Mouse (Mus musculus): Measurements from ENCODE around the gene Creld1. TPM values are rescaled to one million over a fixed set of nuclear protein-coding genes. Genes with fewer than 3 reads are reported as not detected.

Gene Creld1
- polyA plus RNA-seq (2015; fragmentation: Nextera tagmentation; extraction: Ambion mirVana) = 77.7 and 80.5 TPM in 2 replicates

DNA sequence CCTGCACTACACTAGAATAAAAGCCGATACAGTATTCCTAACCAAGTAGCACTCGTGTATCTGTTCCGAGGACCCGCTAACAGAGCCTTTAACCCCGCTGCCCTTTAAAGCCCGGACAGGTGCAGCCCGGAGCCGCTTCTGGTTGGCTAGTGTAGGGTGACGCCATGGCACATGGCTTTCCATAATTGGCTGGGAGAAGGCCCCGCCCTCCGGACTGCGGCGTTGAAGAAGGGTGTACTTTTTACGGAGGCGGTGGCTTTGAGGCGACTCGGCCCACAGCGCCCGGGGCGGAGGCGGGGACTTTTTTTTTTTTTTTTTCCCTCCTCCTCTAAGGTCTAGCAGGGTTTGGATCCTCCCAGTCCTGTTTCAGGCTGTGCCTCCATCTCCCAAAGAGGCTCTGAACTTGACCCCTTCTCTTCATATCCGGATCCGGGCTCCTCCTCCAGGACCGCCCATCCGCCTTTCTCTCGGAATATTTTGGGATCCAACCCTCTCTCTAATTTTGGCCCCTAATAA, at the start of gene Creld1:
Gene Creld1 (plus strand): TSS at position 198 of the 516 bp plus-strand sequence.
- peak; percentile 98 for ATAC-seq

DNA sequence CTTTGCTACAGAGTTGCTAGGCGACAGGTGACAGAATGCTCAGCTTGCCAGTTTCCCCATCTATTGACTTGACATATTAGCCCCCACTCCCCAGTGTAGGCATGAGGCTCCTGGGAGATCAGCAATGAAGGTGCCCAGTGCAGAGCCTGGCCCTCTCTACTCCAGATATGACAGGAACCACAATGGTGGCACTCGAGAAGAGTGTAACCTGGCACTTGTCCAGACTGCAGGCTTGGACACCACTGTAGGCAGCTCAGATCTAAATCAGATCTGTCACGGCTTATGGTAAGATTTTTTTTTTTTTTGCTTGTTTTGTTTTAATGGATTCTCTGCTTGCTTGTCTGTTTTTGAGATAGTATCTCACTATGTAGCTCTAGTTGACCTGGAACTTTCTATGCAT, 49.4 kb upstream of the Creld1 start:
- H3K9ac ChIP-seq (ENCODE audit: low read depth, low read length) = no peak overlapping the region
- H3K4me3 ChIP-seq (ENCODE audit: low read depth, low read length) = no peak overlapping the region
- no peak overlapping the region for H3K4me2 ChIP-seq (ENCODE audit: low read length)
- no peak for ATAC-seq
- H3K36me3 ChIP-seq (ENCODE audit: control insufficient read depth, insufficient read depth, low read length) = no peaks in the 10 kb centered on the region
- no peak overlapping the region for H3K27ac ChIP-seq (ENCODE audit: low read length)
- H3K27me3 ChIP-seq (ENCODE audit: control insufficient read depth, insufficient read depth, low read depth, low read length) = no peaks in the 10 kb centered on the region
- no peaks in the 10 kb centered on the region for H3K9me3 ChIP-seq (replicated peaks; ENCODE audit: control insufficient read depth, low read length, poor library complexity, severe bottlenecking)
- no peaks in the 10 kb centered on the region for H3K4me1 ChIP-seq (ENCODE audit: control insufficient read depth, insufficient read depth, low read length)
- WGBS = 68% methylated on average over 3 of the region's 3 CpGs

More for the DNA sequence above, at the start of gene Creld1:
- Histone ChIP-seq H3K9ac (ENCODE audit: low read depth, low read length) (peak within 1 kb of the TSS; percentile 88), H3K27me3 (ENCODE audit: control insufficient read depth, insufficient read depth, low read depth, low read length) (no peaks in the 10 kb centered on the region; the same call in 1 of the 2 replicates), H3K4me3 (ENCODE audit: low read depth, low read length) (peak within 1 kb of the TSS; percentile 68), H3K36me3 (ENCODE audit: control insufficient read depth, insufficient read depth, low read length) (peaks cover 2% of the 10 kb centered on the region; the same call in 1 of the 2 replicates), H3K27ac (ENCODE audit: low read length) (peak within 1 kb of the TSS; percentile 92), H3K4me1 (ENCODE audit: control insufficient read depth, insufficient read depth, low read length) (peaks cover 22% of the 10 kb centered on the region), H3K4me2 (ENCODE audit: low read length) (peak within 1 kb of the TSS; percentile 91), H3K9me3 (replicated peaks; ENCODE audit: control insufficient read depth, low read length, poor library complexity, severe bottlenecking) (no peaks in the 10 kb centered on the region)
- under 1% methylated on average over 26 of the region's 26 CpGs for WGBS

DNA sequence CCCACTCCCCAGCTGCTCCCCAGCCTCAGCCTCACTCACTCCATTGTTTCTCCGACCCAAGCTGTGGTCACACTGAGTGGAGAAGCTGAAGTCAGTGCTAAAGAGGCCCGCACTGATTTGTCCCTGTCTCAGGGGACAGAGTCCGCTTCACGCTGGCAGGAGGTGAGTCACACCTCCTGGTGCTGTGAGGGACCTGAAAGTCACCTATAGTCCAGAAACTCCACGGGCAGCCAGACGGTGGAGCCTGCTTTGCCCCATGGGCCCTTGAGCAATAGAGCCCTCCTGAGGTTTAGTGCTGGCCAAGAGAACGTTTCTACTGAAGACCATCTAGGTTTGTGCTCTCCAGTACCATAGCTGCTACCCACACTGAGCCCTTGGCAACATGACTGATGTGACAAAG, 48.4 kb upstream of the Creld1 start:
- H3K4me3 ChIP-seq (ENCODE audit: low read depth, low read length) = no peak overlapping the region
- H3K4me1 ChIP-seq (ENCODE audit: control insufficient read depth, insufficient read depth, low read length) = no peaks in the 10 kb centered on the region
- 79% methylated on average over 7 of the region's 7 CpGs for WGBS
- no peak overlapping the region for H3K4me2 ChIP-seq (ENCODE audit: low read length)
- H3K27me3 ChIP-seq (ENCODE audit: control insufficient read depth, insufficient read depth, low read depth, low read length) = no peaks in the 10 kb centered on the region
- no peaks in the 10 kb centered on the region for H3K36me3 ChIP-seq (ENCODE audit: control insufficient read depth, insufficient read depth, low read length)
- H3K9me3 ChIP-seq (replicated peaks; ENCODE audit: control insufficient read depth, low read length, poor library complexity, severe bottlenecking) = no peaks in the 10 kb centered on the region
- no peak overlapping the region for H3K27ac ChIP-seq (ENCODE audit: low read length)
- no peak for ATAC-seq
- H3K9ac ChIP-seq (ENCODE audit: low read depth, low read length) = no peak overlapping the region

DNA sequence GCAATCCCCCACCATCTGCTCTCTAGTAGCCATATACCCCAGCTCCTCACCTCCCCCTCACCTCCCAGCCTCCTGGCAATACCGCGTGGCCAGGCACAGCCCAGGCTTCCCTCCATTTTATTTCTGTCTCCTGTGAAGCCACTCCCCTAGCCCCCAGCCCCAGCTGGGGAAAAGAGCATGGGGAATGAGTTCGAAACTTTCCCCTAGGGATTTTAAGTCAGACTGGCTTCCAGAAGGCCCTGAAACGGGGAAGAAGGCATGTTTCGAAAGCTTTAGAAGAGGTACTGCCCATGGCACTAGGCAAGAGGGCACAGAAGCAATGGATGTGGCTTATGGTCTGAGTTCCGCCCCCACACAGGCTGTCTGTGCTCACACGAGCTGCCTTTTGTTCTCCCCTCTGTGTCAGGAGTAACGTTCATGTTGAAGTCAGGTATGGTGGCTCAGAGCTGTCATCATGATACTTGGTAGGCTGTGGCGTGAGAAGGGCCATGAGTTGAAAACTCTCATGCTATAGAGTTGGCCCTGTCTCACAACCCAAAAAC, 47.4 kb upstream of the Creld1 start, which contains the start of gene Cidec:
Gene Cidec (minus strand): TSS at position 97 of the 542 bp plus-strand sequence.
- Histone ChIP-seq H3K4me3 (ENCODE audit: low read depth, low read length) (no peak within 1 kb of the TSS), H3K27me3 (ENCODE audit: control insufficient read depth, insufficient read depth, low read depth, low read length) (no peaks in the 10 kb centered on the region), H3K9ac (ENCODE audit: low read depth, low read length) (no peak within 1 kb of the TSS), H3K4me2 (ENCODE audit: low read length) (no peak within 1 kb of the TSS), H3K4me1 (ENCODE audit: control insufficient read depth, insufficient read depth, low read length) (no peaks in the 10 kb centered on the region), H3K27ac (ENCODE audit: low read length) (no peak within 1 kb of the TSS), H3K9me3 (replicated peaks; ENCODE audit: control insufficient read depth, low read length, poor library complexity, severe bottlenecking) (no peaks in the 10 kb centered on the region), H3K36me3 (ENCODE audit: control insufficient read depth, insufficient read depth, low read length) (no peaks in the 10 kb centered on the region)
- no peak for ATAC-seq
- WGBS = 79% methylated on average over 9 of the region's 9 CpGs

DNA sequence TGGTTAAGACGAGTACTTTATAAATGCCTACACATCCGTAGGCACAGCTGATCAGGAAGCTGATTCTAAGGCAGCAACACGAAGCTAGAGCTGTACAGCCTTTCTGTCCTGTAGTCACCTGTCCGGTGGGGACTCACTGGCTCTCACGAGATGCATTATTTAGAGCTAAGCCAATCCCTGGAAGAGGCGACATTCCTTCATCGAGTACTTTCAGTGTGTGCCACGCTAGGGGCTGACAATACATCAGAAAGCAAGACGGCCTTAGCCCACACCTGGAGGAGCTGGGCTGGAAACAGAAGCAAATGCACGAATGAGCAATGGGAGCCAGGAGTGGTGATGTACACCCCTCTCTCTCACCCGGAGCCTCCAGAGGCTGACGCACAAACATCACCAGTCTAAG, 46.0 kb upstream of the Creld1 start:
- no peak overlapping the region for H3K27ac ChIP-seq (ENCODE audit: low read length)

DNA sequence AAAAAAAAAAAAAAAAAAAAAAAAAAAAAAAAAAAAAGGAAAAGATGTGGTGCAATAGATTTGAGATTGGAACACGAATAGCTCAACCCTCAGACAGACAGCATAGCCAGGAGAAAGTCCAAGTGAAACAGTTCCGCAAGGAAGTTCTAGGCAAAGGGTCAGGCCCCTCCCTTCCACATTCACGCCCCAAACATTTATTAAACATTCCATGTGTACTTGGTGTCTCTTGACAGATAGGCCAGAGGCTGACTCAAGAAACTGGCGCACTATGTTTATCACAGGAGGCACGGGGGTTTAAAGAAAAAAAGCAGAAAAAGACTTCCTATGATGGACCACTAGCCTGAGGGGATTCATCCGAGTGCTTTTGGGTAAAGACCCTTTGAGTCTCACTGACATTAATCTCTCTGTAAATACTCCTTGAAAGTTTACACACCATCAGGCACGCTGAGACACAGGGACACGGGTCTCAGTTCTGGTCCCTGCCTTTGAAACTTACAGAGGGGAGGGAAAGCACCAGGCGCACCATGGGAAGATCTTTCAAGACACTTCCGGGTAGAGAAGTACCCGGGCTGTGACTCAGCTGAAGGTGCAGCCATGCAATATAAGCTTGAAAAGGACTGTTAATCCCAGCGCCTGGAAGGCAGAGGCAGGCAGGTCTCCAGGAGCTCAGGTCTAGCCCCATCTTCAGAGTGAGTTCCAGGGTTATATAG, 44.2 kb upstream of the Creld1 start:
- H3K9ac ChIP-seq (ENCODE audit: low read depth, low read length) = no peak overlapping the region
- H3K4me2 ChIP-seq (ENCODE audit: low read length) = no peak overlapping the region
- WGBS = 64% methylated on average over 12 of the region's 12 CpGs
- H3K4me3 ChIP-seq (ENCODE audit: low read depth, low read length) = no peak overlapping the region
- peaks cover 11% of the 10 kb centered on the region for H3K4me1 ChIP-seq (ENCODE audit: control insufficient read depth, insufficient read depth, low read length)
- H3K36me3 ChIP-seq (ENCODE audit: control insufficient read depth, insufficient read depth, low read length) = no peaks in the 10 kb centered on the region
- H3K9me3 ChIP-seq (replicated peaks; ENCODE audit: control insufficient read depth, low read length, poor library complexity, severe bottlenecking) = no peaks in the 10 kb centered on the region
- no peak overlapping the region for H3K27ac ChIP-seq (ENCODE audit: low read length)
- H3K27me3 ChIP-seq (ENCODE audit: control insufficient read depth, insufficient read depth, low read depth, low read length) = no peaks in the 10 kb centered on the region
- no peak for ATAC-seq

More for the DNA sequence above, 46.0 kb upstream of the Creld1 start:
- Histone ChIP-seq H3K4me1 (ENCODE audit: control insufficient read depth, insufficient read depth, low read length) (peaks cover 3% of the 10 kb centered on the region), H3K27me3 (ENCODE audit: control insufficient read depth, insufficient read depth, low read depth, low read length) (no peaks in the 10 kb centered on the region), H3K4me2 (ENCODE audit: low read length) (no peak overlapping the region), H3K9ac (ENCODE audit: low read depth, low read length) (no peak overlapping the region), H3K36me3 (ENCODE audit: control insufficient read depth, insufficient read depth, low read length) (no peaks in the 10 kb centered on the region), H3K9me3 (replicated peaks; ENCODE audit: control insufficient read depth, low read length, poor library complexity, severe bottlenecking) (no peaks in the 10 kb centered on the region), H3K4me3 (ENCODE audit: low read depth, low read length) (no peak overlapping the region)
- no peak for ATAC-seq
- WGBS = 78% methylated on average over 12 of the region's 12 CpGs

DNA sequence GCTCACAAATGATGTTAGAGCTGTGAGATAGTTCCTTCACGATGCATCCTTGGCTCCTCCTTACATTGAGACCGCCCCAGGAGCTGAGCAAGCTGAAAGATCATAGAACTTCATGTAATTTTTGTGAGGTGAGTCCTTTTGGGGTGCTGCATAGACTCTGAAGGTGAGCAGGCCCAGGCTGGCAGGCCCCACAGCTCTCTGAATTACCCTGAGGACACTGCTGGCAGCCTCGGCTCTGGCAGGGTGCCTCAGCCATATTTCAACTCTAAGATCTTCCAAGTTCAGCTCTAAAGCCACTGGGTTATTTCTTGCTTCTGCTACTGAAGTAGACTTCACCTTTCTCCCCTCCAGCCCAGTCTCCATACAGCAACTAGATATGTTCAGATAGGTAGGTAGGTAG, 42.4 kb upstream of the Creld1 start:
- no peak for ATAC-seq
- H3K4me2 ChIP-seq (ENCODE audit: low read length) = no peak overlapping the region
- no peaks in the 10 kb centered on the region for H3K9me3 ChIP-seq (replicated peaks; ENCODE audit: control insufficient read depth, low read length, poor library complexity, severe bottlenecking)
- H3K36me3 ChIP-seq (ENCODE audit: control insufficient read depth, insufficient read depth, low read length) = no peaks in the 10 kb centered on the region
- H3K9ac ChIP-seq (ENCODE audit: low read depth, low read length) = no peak overlapping the region
- no peak overlapping the region for H3K4me3 ChIP-seq (ENCODE audit: low read depth, low read length)
- H3K27me3 ChIP-seq (ENCODE audit: control insufficient read depth, insufficient read depth, low read depth, low read length) = no peaks in the 10 kb centered on the region
- H3K4me1 ChIP-seq (ENCODE audit: control insufficient read depth, insufficient read depth, low read length) = peaks cover 11% of the 10 kb centered on the region
- no peak overlapping the region for H3K27ac ChIP-seq (ENCODE audit: low read length)
- 90% methylated on average over 3 of the region's 3 CpGs for WGBS

DNA sequence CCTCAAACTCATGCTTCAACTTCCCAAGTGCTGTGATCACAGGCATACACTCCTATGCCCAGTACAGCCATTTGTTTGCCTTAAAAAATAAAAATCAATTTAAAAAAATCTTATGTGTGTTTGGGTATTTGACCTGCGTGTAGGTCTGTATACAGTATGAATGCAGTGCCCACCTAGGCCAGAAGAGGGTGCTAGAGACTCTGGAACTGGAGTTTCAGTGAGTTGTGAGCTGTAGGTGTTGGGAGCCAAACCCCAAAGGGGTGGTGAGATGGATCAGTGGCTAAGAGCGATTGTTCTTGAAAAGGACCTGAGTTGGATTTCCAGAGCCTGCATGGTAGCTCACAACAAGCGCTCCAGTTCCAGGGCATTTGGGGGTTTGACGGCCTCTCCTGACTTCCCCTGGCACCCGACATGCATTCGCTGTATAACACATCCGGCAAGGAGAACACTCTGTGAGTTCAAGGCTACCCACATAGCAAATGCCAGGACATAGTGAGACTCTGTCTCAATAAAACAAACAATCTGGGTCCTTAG, 41.9 kb upstream of the Creld1 start:
- no peaks in the 10 kb centered on the region for H3K27me3 ChIP-seq (ENCODE audit: control insufficient read depth, insufficient read depth, low read depth, low read length)
- H3K36me3 ChIP-seq (ENCODE audit: control insufficient read depth, insufficient read depth, low read length) = no peaks in the 10 kb centered on the region
- H3K4me3 ChIP-seq (ENCODE audit: low read depth, low read length) = no peak overlapping the region
- H3K4me2 ChIP-seq (ENCODE audit: low read length) = no peak overlapping the region
- no peak overlapping the region for H3K9ac ChIP-seq (ENCODE audit: low read depth, low read length)
- H3K27ac ChIP-seq (ENCODE audit: low read length) = no peak overlapping the region
- ATAC-seq = no peak
- peaks cover 11% of the 10 kb centered on the region for H3K4me1 ChIP-seq (ENCODE audit: control insufficient read depth, insufficient read depth, low read length)
- 53% methylated on average over 7 of the region's 7 CpGs for WGBS
- no peaks in the 10 kb centered on the region for H3K9me3 ChIP-seq (replicated peaks; ENCODE audit: control insufficient read depth, low read length, poor library complexity, severe bottlenecking)

DNA sequence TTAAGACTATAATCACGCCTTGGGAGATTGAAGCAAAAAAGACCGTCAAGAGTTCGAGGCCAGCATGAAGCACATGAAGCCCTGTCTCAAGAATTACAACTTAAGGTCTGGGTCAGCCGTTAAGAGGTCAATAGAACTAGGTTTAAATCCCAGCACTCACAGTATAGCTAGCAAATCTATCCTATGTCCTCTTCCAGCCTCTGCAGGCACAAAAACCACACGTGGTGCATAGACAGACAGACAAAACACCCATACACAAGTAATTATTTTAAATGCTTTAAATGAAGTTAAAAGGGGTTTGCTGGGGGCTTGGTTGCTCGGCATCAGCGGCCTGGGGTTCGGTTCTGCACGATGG, 41.0 kb upstream of the Creld1 start:
- H3K27ac ChIP-seq (ENCODE audit: low read length) = peak overlapping the region; percentile 76
- H3K9me3 ChIP-seq (replicated peaks; ENCODE audit: control insufficient read depth, low read length, poor library complexity, severe bottlenecking) = no peaks in the 10 kb centered on the region
- H3K9ac ChIP-seq (ENCODE audit: low read depth, low read length) = peak overlapping the region; percentile 92
- 38% methylated on average over 9 of the region's 9 CpGs for WGBS
- H3K4me3 ChIP-seq (ENCODE audit: low read depth, low read length) = peak overlapping the region; percentile 71
- H3K4me2 ChIP-seq (ENCODE audit: low read length) = peak overlapping the region; percentile 76
- peaks cover under 1% of the 10 kb centered on the region; the same call in 1 of the 2 replicates for H3K36me3 ChIP-seq (ENCODE audit: control insufficient read depth, insufficient read depth, low read length)
- H3K4me1 ChIP-seq (ENCODE audit: control insufficient read depth, insufficient read depth, low read length) = peaks cover 11% of the 10 kb centered on the region
- no peaks in the 10 kb centered on the region for H3K27me3 ChIP-seq (ENCODE audit: control insufficient read depth, insufficient read depth, low read depth, low read length)
- peak; percentile 69 for ATAC-seq

All from midbrain, embryonic 16.5 days (tissue).